Mouse (Mus musculus) bone marrow macrophage, adult 2 months (primary cell): ENCODE measurements around the gene Cd248.
A peak's percentile ranks its signal among the peaks of the same experiment; 100 is the strongest.

Experiments used
- CTCF ChIP-seq: IDR thresholded peaks from 2 replicates; pipeline ENCODE4 v1.5.1; 2012; ENCODE audit warnings: low read depth, mild to moderate bottlenecking, low read length, moderate library complexity
- POLR2A ChIP-seq: IDR thresholded peaks from 2 replicates; pipeline ENCODE4 v1.6.1; 2012; ENCODE audit warnings: mild to moderate bottlenecking, low read depth, low read length, borderline replicate concordance

GRCm38 (mm10) chr19:5050047-5050905 lies 17.6 kb upstream of the Cd248 start, which contains the start of gene Rin1:
- TF ChIP-seq POLR2A, result no peak
- TF ChIP-seq CTCF, result peak; percentile 22; the same call in 1 of the 2 replicates
